Mouse (Mus musculus) heart, postnatal 10 days (tissue): ENCODE measurements around the gene Hist1h2ab. TPM values are rescaled to one million over a fixed set of nuclear protein-coding genes. Genes with fewer than 3 reads are reported as not detected.
A peak's percentile ranks its signal among the peaks of the same experiment; 100 is the strongest.
"Not testable (repeated sequence)": the region's sequence is repeated elsewhere in the genome, so short reads cannot be mapped to it uniquely, and the experiment has no call there.

ENCODE experiments used
- DNase-seq, 2 experiments: peaks; one replicate each; pipeline ENCODE4 v3.0.0; 2021
- intact Hi-C: fragments of 180-260 bp; cut with DNase I; formaldehyde crosslinking; loops from one replicate; pipeline ENCODE4 v1.15.1; 2025
- total RNA-seq, 2 experiments: library from RNA; stranded (reverse); gene quantifications; 2 replicates each; pipeline ENCODE4 v1.2.3; 2021

Gene Hist1h2ab
- 100 to 1,000 TPM; 166 to 169 TPM for total RNA-seq

DNA sequence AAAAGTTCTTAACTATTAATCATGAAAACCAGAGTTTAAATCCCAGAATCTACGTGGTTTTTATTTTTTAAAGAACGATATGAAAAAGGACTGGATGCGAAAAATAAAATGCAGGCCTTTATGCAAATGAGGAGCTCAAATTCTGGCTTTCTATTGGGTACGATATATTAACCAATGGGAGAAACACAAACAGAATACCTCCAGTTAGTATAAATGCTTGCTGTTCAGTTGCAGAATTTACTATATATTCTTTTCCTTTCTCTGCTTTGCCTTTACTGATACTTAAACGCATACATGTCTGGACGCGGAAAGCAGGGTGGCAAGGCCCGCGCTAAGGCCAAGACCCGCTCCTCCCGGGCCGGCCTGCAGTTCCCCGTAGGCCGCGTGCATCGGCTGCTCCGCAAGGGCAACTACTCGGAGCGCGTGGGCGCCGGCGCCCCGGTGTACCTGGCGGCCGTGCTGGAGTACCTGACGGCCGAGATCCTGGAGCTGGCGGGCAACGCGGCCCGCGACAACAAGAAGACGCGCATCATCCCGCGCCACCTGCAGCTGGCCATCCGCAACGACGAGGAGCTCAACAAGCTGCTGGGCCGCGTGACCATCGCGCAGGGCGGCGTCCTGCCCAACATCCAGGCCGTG is at the start of gene Hist1h2ab:
Hist1h2ab (plus strand) TSS at position 288 of the 639 bp plus-strand sequence.
- intact Hi-C loops = loop anchor here (10.0 kb wide), 1 partner anchor 1996 kb away; the partner anchor contains the start of genes Hist1h2ak, Hist1h2bn and Hist1h4k
- DNase-seq = peak; percentile 59 to 69

DNA sequence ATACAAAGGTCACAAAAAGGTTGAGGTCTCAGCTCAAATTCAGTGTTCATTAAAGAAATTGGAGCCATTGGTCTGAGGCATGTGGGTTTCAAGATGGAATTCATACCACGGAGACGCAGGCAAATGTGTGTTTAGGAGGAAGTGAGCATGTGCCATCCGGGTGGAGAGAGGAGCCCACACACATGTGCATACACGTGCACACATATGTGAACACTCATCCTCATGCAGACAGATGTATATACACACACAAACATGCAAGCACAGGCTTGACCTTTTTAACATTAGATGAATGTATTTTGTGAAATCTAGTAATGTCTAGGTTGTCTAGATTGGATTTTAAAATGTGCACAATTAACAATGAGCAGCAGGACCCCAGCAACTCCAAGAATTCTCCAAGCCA is 48.7 kb upstream of the Hist1h2ab start:
- intact Hi-C loops = no loop called here
- DNase-seq = no peak

DNA sequence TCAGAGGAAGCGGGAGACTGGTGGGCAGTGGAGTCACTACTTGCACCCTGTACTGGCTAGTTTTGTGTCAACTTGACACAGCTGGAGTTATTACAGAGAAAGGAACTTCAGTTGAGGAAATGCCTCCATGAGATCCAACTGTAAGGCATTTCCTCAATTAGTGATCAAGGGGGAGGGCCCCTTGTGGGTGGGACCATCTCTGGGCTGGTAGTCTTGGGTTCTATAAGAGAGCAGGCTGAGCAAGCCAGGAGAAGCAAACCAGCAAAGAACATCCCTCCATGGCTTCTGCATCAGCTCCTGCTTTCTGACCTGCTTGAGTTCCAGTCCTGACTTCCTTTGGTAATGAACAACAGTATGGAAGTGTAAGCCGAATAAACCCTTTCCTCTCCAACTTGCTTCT is 48.1 kb upstream of the Hist1h2ab start:
- intact Hi-C loops, DNase-seq: not testable (repeated sequence)

DNA sequence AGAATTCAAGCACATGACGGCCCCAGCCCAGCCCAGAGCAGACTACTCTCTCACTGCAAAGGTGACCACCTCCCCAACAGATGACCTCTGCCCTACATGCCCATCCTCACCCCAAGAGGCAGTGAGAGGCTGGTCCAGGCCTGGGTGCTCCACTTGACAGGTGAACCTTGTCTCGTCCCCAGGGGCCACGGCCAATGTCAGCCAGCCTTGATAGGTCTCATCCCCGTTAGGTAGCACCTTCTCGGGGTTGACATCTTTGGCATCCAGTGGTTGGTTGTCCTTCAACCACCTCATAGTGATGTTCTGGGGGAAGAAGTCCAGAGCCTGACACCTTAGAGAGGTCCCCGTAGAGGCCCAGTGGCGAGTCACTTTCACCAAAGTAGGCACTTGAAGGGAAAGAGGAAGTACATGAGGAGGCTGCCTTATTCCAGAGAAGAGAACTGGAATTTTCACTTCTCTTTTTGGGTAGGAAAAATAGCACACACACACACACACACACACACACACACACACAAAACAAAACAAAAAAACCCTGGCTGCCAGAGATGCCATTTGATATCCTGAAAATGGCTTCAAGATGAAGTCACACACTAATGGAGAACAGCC is 45.1 kb upstream of the Hist1h2ab start:
- no peak for DNase-seq
- intact Hi-C loops = no loop called here

DNA sequence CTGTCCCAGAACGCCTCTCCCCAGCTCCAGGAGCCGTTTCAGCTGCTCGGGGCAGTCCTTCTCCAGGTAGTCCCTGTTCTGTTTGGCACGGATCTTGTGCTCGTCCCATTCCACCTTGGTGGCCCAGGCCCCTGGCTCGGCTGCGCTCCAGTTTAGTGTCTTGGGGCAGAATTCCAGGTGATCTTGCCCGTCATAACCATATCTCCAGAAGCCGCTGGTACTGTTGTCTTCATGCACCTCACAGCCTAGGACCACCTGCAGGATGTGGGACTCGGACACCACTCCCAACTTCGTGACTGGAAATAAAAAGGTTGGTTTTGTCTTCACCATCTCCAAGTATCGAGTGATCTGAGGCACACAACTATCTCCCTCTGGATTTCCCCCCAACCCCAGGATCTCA is 44.2 kb upstream of the Hist1h2ab start:
- DNase-seq = no peak
- intact Hi-C loops = no loop called here

DNA sequence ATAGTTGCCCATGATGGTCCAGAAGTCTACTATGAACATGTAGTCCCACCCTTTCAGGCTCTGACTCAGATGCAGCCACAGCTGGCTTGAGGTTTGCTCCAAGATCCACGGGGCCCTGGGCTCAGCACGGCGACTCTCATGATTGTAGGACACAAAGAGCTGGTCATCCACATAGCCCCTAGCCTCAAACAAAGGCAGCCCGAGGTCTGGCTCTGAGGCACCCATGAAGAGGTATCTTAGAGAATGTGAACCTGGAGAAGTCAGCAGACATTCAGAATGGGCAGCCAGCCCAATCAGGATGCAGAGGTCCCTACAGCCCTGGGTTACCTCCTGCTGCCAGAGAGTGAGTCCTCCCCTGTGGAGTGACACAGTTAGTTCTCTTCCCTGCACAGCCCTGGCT is 42.9 kb upstream of the Hist1h2ab start:
- intact Hi-C loops = no loop called here
- no peak for DNase-seq

DNA sequence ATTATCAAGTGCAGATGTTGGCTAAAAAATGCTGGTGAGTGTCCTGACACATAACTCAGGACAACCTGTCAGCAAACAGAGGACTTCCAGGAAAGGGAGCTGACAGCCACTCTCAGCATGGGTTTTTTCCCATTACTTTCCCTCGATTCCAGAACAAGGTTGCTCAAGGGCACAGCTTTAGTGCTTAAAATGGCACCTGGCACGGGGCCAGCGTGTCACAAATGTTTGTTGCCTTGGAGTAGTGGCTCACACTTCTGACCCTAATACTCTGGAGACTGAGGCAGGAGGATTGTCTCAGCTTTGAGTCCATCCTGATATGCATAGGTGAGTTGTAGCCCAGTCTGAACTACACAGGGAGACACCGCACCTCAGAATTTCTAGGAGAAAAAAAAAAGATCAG is 42.3 kb upstream of the Hist1h2ab start:
- intact Hi-C loops = no loop called here
- DNase-seq = no peak

DNA sequence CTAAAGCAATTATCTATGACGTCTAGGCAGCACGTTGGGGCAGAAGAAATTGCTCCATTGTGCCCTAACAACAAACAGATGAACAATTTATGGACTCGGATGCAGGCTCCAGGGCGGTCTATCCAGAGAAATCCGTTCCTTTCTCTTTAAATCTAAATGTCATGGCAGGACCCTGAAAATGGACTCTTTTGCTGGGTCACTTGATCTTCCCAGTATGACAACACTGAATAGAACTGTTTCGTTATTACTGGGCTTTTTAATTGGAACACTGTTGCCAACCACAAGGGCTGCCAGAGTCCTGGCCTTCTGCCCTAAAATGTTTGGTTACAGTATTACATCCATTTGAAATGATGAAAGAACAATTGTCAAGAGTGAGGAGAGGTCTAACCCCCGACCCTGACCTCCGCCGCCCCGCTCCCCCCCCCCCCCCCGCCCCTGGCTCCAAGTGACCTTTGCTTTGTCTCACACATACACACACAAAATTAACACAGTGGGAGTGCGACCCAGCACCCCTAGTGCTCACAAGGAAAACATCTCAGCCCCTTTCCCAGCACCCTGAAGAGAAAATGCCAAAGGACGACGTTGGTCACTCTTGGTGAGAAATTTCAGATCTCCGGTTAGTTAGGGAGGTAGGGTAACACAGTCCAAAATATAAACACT is 41.1 kb upstream of the Hist1h2ab start:
- intact Hi-C loops = no loop called here
- DNase-seq = peak in 1 of 2 experiments; percentile 43

DNA sequence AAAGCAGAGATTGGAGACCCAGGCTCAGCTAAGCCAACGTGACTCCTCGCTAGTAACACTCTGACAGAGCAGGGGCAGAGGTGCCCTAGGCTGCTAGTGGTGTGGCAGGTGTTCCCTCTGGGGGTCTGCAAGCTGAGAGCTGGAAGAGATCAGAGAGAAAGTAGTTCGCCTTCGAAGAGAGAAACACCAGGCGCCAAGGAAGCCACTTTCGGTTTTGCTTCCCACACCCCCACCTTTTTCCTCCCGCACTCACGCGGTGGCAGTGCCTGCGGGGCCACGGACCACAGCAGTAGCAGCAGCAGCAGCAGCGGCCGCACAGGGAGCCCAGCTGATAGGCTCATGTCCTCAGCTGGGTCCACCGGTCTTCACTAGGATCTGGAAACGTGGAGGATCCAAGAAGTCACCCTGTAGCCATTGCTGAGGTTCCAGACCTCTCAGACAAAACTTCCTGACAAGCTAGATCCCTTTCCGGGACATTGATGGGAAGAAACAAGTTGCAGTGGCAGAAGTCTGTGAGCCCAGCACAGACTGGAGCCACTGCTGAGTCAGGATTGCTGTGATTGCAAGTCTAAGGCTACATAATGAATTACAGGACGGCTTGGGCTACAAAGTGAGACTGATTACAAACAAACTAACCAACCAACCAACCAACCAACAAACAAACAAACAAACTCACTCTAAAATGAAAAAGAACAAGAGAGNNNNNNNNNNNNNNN is 40.4 kb upstream of the Hist1h2ab start, which contains the start of gene Hfe:
Hfe (minus strand) TSS at position 481 of the 716 bp plus-strand sequence.
- peak; percentile 65 to 67 for DNase-seq
- intact Hi-C loops = no loop called here

DNA sequence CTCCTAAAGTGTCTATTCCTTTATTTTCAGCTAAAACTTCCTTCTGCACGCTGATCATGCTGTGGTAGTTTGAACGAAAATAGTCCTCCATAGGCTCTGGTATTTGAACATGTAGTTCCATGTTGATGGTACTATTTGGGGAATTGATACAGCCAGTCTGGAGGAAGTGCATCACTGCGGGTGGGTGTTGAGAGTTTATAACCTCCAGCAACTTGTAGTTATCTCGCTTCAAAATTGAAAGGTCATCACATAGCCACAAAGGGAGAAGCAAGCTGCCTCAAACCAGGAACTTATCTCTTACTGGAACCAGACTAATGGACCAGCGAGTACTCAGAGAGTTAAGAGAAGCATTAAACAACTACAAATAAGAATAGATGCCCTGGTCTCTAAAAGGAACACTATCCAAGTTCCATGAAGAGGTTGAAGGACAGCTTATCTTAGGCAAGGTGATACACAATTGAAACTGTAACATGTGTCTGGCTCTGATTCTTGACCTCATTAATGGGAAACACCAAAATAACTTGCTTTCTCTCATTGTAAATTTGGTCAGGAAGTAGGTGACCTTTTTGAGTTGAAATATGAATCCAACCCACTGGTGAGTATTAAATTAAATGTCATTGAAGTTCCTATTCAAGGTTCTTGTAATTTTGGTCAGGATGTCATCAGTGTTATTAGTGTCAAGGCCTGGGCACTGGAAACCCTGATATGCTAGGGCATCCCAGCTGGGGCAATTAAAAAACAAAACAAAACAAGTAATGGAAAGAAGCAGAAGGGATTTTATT is 34.5 kb upstream of the Hist1h2ab start:
- intact Hi-C loops = no loop called here
- no peak for DNase-seq

DNA sequence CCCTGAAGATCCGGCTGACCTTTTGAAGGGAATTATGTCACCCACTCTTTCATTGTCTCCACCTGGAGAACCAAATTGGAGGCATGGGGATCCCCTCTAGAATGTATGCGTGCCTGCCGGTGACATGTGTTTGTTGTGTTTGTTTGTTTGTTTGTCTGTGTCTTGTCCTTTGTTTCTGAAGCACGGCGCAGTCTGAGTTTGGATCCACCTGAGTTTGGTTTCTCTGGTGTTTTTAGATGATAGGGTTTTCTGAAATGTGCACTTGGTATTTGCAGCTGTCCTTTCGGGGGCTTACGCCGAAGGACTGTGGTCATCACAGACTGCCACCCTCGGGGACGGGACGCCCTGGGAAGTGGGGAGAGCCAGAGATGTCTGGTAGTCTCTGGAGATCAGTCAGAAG is 33.8 kb upstream of the Hist1h2ab start:
- intact Hi-C loops = no loop called here
- DNase-seq = no peak

DNA sequence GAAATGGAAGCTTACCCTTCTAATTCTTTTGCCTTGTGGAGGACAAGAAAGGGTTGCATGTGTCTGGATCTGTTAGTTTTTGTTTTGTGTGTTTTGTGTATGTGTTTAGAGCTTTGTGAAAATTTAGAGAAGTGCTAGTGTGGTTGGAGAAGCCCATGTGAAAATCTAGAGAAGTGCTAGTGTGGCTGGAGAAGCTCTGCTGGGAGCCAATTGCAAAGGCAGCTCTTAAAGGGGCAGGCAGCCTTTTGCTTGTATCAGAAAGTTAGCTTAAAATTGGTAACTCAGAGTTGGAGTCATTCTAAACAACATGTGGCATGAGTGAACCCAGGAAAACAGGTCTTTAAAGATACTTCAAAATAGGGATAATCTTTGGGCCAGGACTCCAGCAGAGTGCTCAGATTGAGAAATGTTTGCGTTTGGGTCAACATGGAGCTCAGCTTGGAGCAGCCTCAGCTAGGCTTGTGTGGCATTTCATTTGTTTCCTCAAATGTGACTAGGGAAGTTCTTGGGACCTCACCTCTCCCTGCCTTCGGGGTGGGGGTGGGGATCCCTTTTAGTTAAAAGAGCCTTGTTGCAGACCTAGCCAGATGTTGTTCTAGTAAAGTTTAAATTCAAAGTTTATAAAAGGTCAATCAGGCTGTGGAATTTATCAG is 33.2 kb upstream of the Hist1h2ab start:
- DNase-seq, intact Hi-C loops: not testable (repeated sequence)

DNA sequence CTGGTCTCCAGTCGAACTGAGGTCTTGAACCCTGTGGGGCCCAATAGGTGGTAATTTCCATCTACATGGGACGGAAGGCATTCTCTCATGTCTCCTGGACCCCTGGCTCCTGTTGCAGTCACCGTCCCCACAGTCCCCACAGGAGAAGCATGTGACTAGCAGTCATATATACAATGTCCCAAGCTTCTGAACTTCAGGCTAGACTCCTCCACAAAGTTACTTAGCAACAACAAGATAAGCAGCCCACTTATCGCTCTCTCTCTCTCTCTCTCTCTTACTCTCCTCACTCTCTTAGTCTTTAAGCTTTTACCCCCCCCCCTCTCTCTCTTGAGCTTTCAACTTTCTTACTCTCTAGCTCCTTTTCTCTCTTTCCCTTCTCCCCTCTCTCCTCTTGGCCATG is 26.7 kb upstream of the Hist1h2ab start:
- DNase-seq = no peak
- intact Hi-C loops = no loop called here

DNA sequence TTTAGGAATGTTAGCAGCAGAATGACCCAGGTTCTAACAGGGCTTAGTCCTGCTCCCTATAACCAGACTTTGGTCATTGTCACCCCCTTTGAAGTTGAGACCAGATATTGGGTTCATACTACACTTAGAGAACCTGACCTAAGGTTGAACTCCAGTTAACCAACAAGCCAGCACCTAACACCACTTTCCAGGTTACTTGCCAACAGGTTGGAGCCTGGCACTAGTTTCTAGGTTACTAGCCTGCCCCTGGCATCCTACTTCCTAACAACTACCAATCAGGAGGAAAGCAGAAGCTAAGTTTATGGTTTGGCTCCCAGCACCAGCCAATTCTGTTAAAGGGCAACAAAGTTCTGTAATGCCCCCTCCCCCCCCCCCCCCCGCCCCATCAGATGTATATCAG is 25.7 kb upstream of the Hist1h2ab start:
- intact Hi-C loops = no loop called here
- no peak for DNase-seq

DNA sequence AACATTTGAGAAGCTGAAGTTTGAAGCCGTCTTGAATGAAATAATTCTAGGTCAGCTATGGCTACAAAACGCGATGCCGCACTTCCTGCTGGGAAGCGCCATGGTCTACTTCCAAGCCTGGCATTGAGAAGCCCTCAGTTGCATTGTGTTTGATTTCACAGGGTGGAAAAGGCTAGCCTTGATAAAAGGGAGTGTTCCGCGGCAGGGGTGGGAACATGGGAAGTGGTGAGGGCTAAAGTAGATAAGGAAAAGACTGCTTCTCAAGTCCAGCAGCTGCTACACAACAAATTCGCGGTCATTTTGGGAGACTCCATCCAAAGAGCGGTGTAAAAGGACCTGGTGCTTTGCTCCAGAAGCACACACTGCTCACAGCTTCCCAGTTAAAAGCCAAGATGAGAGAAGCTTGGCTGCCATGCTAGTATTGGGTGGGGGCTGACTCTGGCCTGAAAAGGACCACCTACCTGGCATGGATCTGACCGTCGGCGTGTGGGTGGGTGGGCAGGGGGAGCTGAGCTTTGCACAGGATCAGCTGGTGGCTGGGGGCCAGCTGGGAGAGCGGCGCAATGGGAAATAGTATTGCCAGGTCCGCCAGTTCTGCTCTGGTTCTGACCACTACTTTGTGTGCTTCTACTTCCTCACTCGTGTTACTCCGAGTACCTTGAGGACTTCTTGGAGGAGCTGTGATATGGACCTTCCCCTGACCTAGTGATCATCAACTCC is 22.3 kb upstream of the Hist1h2ab start:
- DNase-seq = no peak

DNA sequence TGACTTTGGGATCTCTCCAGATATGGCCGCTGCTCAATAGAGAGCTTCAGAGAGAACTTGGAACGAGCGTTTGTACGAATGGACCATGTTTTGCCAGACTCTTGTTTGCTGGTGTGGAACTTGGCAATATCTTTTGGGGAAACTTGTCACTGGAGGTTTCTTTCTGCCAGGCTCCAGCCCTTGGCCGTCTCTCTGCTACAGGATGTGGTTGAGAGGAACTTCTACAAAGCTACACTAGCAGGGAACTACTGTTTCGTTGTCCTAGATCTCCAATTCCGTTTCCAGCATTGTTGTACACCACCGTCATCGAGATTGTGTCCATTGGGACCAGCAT is 21.8 kb upstream of the Hist1h2ab start:
- DNase-seq = no peak
- intact Hi-C loops = no loop called here

More for the DNA sequence above, 22.3 kb upstream of the Hist1h2ab start:
- intact Hi-C loops = no loop called here

DNA sequence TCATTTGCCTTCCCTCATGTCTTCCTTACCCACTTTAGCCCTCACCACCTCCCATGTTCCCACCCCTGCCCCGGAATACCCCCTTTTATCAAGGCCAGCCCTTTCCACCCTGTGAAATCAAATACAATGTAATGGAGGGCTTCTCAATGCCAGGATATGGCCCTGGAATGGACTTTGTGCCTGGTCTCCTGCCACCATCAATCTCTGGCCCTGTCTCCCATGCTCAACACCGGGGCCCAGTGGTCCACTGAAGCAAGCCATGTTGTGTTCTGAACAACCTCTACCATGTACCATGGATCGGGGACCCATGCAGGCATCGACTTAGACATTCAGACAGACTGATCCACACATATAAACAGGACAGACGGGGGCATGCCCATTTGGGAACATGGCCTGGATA is 21.2 kb upstream of the Hist1h2ab start:
- intact Hi-C loops = loop anchor here (10.0 kb wide), 1 partner anchor 45 kb away; the partner anchor contains the start of genes Hist1h2ac and Hist1h2bc
- no peak for DNase-seq

DNA sequence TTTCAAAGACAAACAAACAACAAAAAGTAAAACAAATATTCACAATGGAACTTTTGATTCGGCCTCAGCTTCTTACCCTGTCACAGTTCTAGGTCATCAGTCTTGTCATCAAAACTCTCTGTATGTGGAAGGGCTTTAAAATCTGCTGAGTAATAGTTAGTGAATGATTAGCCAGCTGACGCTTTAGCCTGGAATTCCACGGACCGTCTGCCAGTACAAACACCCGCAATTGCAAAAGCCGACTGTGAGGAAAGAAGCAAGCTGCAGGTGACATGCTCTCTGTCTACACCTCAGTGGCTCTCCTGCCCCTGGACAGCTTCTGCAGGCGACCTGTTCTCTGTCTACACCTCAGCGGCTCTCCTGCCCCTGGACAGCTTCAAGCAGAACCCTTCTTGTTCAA is 20.4 kb upstream of the Hist1h2ab start:
- peak; percentile 41 for DNase-seq
- intact Hi-C loops = loop anchor here (10.0 kb wide), 1 partner anchor 46 kb away; the partner anchor contains the start of genes Hist1h2ac and Hist1h2bc

DNA sequence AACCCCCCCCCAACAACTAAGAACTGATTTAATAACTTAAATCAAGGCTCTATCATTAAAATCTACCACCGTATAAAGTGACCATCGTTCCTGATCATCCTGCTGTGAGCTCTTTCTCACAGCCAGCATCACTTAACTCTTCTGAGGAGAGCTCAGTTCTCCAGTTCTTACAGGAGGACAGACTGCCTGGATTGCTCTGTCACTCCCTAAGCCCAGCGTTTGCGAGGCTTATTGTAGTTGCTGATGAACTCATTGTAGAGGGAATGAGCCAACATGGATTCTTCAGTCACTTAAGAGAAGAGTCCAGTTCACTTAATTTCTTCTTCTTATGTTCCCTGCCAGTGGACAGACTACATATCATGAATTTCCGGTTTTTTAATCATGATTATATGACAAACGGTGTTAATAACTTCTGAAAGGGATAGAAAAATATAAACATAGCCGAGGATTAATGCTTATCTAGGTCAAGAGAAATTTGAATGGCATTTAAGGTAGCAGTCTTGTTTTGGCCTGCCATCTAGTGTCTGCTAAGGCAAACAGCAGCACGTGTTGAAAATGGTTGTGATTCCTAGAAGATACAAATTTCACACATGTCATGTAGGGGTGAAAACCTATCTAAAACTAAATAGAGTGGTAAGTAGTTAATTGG is 18.6 kb upstream of the Hist1h2ab start:
- peak in 1 of 2 experiments; percentile 57 for DNase-seq
- intact Hi-C loops = loop anchor here (1.0 to 10.0 kb wide), 2 partner anchors 31 to 47 kb away; partner anchors contain the start of genes Hist1h2ac and Hist1h2bc
